Mouse (Mus musculus) G1E-ER4 (cell line): ENCODE results near the gene Olfr1446. TPM values are rescaled to one million over a fixed set of nuclear protein-coding genes. Genes with fewer than 3 reads are reported as not detected.

Experiments
- GATA1 ChIP-seq: IDR thresholded peaks from one replicate; pipeline ENCODE4 v1.8.0; 2012; ENCODE audit warnings: low read length, inconsistent platforms
- polyA plus RNA-seq: library from polyadenylated mRNA; stranded (reverse); fragments of >175 nt; gene quantifications from 2 replicates; pipeline ENCODE4 v1.2.3, GENCODE M21; 2012

Gene Olfr1446
- polyA plus RNA-seq, result not detected in 2 replicates

GRCm38 (mm10) chr19:12893424-12893823 is at the start of gene Olfr1446:
Olfr1446 (minus strand) TSS chr19:12893524.
- no peak for TF ChIP-seq GATA1

DNA sequence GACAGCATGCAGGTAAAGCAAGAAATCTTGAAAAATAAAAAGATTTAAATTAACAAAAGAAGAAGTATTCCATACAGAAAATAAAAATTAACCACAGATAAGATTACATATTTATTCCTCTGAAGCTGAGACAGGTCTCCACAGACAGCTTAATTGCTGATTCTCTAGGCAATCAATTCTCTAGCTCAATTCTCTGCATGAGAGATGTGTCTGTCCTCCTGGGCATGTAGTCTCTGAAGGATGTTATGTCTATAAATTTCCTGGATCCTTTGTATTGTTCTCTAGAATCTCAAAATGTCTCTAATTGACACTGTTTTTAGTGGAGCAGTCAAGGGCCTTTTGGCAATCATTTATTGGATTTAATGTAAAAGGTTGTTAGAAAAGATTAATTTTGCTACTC is 37.2 kb upstream of the Olfr1446 start, which contains the start of gene Olfr1449:
Olfr1449 (plus strand) TSS at position 301 of the 400 bp plus-strand sequence.
- no peak for TF ChIP-seq GATA1

DNA sequence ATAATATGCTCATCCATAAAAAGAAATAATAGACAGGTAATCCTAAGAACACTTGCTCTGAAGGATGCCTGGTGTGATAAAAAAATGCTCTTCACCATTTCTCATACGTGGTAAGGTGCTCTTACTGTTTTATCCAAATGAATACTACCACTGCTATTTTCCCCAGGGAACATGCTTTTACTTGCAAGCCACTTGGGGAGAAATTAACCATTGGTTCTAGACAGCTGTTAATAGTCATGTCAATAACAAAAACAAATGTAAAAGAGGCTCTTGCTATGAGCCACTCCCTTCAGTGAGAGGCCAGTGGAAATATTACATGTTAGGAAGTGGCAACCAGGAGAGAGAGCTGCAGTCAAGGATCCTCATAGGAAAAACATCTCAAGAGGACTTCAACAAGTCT is 31.0 kb upstream of the Olfr1446 start, which contains the start of gene Olfr1448:
Olfr1448 (minus strand) TSS at position 101 of the 400 bp plus-strand sequence.
- TF ChIP-seq GATA1, result no peak

DNA sequence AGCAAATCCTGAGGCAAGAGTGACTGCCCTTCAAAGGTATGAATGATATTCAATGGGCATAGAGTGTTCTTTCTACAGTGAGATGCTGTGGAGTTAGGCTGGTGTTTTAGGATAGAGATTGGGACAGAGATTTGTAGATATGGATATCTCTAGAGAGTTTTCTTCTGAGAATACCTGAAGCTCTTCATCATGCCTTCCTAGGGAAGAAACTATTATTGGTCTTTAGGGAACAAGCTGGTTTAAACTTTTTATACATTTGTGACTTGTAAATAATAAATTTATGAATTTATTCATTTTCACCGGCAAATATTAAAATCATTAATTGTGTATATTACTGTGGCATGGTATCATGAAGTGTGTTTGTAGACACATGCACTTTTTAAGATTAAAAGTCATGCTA is 10.3 kb upstream of the Olfr1446 start, which contains the start of gene Olfr1447:
Olfr1447 (minus strand) TSS at position 101 of the 400 bp plus-strand sequence.
- TF ChIP-seq GATA1, result no peak

- TF ChIP-seq GATA1, result no peak
Observed at GRCm38 (mm10) chr19:12883555-12883954, 9.8 kb downstream of the Olfr1446 start, which contains the start of gene Olfr1445. Olfr1445 (plus strand) TSS chr19:12883855.

- TF ChIP-seq GATA1, result no peak
Observed at GRCm38 (mm10) chr19:12856983-12857382, 36.3 kb downstream of the Olfr1446 start, which contains the start of gene Olfr1444. Olfr1444 (plus strand) TSS chr19:12857283.

GRCm38 (mm10) chr19:12846382-12846781 is 46.9 kb downstream of the Olfr1446 start, which contains the start of gene Gm5244:
Gm5244 (plus strand) TSS chr19:12846682.
- TF ChIP-seq GATA1, result no peak

DNA sequence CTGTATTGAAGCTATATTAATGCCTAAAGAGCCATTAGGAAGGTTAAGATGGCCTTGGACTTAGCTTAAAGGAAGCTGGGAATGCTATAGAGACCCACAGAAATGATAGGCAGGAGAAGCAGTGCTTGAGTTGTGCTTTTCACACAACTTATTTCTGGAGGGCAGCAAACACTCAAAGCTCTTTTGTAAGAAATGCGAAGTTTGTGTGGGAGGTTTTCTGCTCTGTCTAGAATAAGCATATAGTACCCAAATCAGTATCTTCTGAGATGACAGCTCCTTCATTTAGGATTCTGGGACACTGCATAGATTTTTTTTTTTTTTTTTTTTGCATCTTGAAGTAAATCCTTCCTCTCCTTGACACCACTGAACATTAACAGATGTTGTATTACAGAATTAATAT is 54.8 kb downstream of the Olfr1446 start:
- no peak for TF ChIP-seq GATA1

Other genes starting within 250 kb of the Olfr1446 start
- not detected in 2 replicates for gene Olfr1442, start 223.1 kb downstream of the Olfr1446 start, polyA plus RNA-seq
- not detected in 2 replicates for gene Olfr1443, start 215.4 kb downstream of the Olfr1446 start, polyA plus RNA-seq
- gene Keg1, start 197.7 kb downstream of the Olfr1446 start, polyA plus RNA-seq, result not detected in 2 replicates
- 0.08 TPM in 1 of 2 replicates, not detected in the other for gene Cntf, start 127.9 kb downstream of the Olfr1446 start, polyA plus RNA-seq
- 30.8 and 35.6 TPM in 2 replicates for gene Zfp91, start 97.4 kb downstream of the Olfr1446 start, polyA plus RNA-seq
- 0.04 TPM in 1 of 2 replicates, not detected in the other for gene Lpxn, start 97.3 kb downstream of the Olfr1446 start, polyA plus RNA-seq
- not detected in 2 replicates for gene Gm5244, start 46.8 kb downstream of the Olfr1446 start, polyA plus RNA-seq
- not detected in 2 replicates for gene Olfr1444, start 36.2 kb downstream of the Olfr1446 start, polyA plus RNA-seq
- not detected in 2 replicates for gene Olfr1445, start 9.7 kb downstream of the Olfr1446 start, polyA plus RNA-seq
- not detected in 2 replicates for gene Olfr1447, start 10.2 kb upstream of the Olfr1446 start, polyA plus RNA-seq
- gene Olfr1448, start 30.9 kb upstream of the Olfr1446 start, polyA plus RNA-seq, result not detected in 2 replicates
- gene Olfr1449, start 37.3 kb upstream of the Olfr1446 start, polyA plus RNA-seq, result not detected in 2 replicates
- gene Olfr1450, start 56.7 kb upstream of the Olfr1446 start, polyA plus RNA-seq, result not detected in 2 replicates
- not detected in 2 replicates for gene Olfr1451, start 101.5 kb upstream of the Olfr1446 start, polyA plus RNA-seq
- gene Olfr1453, start 134.8 kb upstream of the Olfr1446 start, polyA plus RNA-seq, result not detected in 2 replicates
- gene Olfr1454, start 167.1 kb upstream of the Olfr1446 start, polyA plus RNA-seq, result not detected in 2 replicates
- not detected in 2 replicates for gene Olfr1457, start 204.4 kb upstream of the Olfr1446 start, polyA plus RNA-seq
- not detected in 2 replicates for gene Olfr1458, start 213.3 kb upstream of the Olfr1446 start, polyA plus RNA-seq